Mouse (Mus musculus) fibroblast of lung, adult 2 months (primary cell): Measurements from ENCODE around the gene Gadd45b.
A peak's percentile ranks its signal among the peaks of the same experiment; 100 is the strongest.

ENCODE experiments used
- DNase-seq: peaks from one replicate; pipeline ENCODE4 v3.0.0-alpha.2; 2011; ENCODE audit warnings: low read depth

The Gadd45b gene

GRCm38 (mm10) chr10:80909375-80910162 lies 20.3 kb upstream of the Gadd45b start:
- DNase-seq, result no peak

DNA sequence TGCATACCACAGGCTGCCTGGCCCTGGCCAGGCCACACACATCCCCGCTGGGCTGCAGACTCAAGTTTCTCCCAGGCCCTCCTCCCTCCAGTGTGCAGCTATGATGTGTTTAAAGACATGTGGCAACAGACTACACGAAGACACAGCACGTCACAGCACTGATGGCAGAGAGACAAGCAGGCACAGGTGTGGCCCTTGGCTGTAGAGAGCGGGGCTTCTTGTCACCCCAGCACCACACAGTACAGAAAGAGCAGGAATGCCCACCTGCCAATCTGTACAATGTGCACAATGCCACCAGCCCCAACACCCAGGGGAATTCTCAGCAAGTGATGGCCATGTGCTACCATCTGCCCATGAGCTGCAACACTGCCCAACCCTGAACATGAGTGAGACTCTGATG lies 18.5 kb upstream of the Gadd45b start:
- DNase-seq, result no peak

DNA sequence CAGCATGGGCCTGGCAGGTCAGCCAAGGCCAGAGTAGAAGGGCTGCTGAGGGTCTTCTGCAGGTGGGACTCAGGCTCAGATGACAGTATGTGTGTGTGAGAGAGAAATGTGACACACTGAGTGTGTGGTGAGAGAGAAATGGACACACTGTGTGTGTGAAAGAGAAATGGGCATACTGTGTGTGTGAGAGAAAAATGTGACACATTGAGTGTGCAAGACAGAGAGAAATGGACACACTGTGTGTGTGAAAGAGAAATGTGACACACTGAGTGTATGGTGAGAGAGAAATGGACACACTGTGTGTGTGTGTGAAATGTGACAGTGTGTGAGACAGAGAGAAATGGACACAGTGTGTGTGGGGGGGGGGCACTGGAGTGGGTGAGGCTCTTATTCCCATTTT lies 18.0 kb upstream of the Gadd45b start:
- no peak for DNase-seq

DNA sequence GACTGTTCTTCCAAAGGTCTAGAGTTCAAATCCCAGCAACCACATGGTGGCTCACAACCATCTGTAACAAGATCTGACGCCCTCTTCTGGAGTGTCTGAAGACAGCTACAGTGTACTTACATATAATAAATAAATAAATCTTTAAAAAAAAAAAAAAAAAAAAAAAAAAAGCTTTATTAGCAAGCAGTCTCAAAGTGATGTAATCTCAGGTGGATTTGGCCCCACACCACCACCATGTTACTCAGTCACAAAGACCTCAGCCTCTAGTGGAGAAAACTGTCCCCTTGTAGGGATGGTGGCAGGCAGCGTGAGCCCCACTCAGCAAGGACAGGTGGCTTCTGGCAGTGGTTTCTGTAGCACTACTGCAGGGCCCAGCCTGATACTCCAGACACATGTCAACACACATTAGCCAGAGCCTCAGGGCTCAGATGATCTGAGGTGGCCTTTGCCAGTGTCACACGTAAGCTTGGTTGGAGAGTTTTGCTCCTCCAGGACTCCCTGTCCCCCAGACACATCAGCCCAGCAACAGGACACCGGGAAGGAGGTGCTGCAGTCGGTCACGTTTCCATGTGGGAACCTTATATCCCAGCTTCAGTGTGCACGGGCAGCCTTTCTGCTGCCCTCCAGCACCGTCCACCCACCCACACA lies 16.4 kb upstream of the Gadd45b start:
- DNase-seq, result no peak

DNA sequence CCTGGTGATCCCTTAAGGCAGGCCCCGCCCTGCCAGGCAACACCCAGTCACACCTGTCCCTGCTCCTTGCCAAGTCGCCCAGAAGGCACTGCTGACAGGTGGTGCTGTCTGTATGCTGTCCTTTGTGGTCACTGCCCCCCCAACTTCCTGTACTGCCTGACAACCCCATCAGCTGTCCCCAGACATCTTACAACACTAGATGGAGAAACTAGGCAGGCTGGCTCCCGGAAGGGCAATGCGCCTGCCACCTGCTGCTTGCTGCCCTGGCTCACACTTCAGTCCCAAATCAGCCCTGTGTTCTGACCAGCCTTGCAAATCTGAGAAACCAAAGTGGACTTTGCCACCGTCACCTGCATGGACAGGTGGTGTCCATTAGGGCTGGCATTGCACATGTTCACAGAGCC lies 15.6 kb upstream of the Gadd45b start:
- no peak for DNase-seq

DNA sequence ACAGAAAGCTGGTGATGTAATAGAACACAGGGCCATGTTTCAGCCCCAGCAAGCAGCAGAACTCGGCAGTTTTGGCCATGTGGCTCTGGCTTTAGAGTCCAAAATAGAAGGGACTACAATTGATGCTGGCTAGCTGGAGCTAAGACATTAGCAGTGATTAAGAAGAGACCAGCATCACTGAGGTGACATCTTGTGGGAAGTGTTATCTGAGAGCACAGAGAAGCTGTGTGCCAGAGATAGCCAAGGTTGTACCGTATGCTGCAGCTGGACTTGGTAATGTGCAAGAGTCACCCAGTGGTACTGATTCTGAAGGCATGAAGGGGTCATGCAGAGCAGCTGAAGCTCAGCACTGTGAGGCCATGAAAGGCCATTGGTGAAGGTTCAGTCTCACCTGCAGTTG lies 14.6 kb upstream of the Gadd45b start:
- DNase-seq, result no peak

- DNase-seq, result no peak
Observed at GRCm38 (mm10) chr10:80915736-80916135, 14.1 kb upstream of the Gadd45b start.

- no peak for DNase-seq
Observed at GRCm38 (mm10) chr10:80917336-80917778, 12.5 kb upstream of the Gadd45b start.

GRCm38 (mm10) chr10:80917779-80918434 lies 12.0 kb upstream of the Gadd45b start, which contains the start of gene Lmnb2:
Gene Lmnb2 (minus strand): TSS chr10:80918245.
- peak; percentile 34 for DNase-seq

DNA sequence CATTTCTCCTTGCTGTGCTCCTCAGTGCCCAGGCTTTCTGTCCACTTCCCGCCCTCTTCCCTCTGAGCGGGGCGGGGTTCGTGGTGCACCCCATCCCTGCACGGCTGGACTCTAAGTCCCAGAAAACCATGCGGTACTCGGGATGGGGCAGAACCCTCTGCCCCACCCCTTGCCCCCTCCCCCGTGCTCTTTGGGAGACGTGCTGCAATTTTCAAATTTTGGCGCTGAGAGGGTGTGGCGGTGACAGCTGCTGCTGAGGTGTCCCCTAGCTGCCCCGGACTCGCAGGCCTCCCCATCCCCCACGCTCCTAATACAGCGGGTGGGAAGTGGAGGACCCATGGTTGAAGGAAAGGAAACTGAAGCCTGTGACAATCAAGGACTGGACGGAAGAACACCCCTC lies 8.0 kb upstream of the Gadd45b start:
- no peak for DNase-seq

- no peak for DNase-seq
Observed at GRCm38 (mm10) chr10:80925472-80925871, 4.4 kb upstream of the Gadd45b start.

DNA sequence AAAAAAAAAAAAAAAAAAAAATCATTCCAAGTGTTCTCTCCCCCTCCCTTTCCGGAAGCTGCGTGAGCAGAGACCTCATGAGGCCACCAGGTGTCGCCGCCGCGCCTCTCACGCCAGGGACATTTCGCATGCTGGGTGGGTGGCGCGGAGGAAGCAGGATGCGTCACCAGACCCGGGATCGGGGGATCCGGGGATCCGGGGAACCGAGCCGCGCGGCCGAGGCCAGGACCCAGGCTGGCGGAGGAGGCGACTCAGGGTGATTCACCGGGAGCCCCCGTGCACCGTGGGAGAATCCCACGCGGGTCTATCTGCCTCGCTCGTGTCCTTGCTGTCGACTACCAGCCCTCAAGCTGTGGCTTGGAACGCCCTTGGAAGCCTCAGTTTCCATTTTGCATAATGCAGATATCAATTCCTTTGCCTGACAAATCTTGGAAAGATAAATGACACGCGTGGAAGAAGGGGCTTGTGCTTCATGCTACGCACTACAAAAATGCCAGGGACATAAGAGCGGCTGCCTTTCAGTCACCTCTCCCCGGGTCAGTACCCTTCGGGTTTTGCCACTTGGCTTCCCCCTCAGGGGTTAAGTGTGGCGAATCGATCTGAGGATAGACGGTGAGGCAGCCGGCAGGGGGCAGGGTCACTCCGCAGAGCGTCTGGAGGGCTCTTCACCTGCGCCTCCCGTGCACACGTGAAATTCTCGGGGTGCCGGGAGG lies 1.1 kb upstream of the Gadd45b start:
- no peak for DNase-seq

DNA sequence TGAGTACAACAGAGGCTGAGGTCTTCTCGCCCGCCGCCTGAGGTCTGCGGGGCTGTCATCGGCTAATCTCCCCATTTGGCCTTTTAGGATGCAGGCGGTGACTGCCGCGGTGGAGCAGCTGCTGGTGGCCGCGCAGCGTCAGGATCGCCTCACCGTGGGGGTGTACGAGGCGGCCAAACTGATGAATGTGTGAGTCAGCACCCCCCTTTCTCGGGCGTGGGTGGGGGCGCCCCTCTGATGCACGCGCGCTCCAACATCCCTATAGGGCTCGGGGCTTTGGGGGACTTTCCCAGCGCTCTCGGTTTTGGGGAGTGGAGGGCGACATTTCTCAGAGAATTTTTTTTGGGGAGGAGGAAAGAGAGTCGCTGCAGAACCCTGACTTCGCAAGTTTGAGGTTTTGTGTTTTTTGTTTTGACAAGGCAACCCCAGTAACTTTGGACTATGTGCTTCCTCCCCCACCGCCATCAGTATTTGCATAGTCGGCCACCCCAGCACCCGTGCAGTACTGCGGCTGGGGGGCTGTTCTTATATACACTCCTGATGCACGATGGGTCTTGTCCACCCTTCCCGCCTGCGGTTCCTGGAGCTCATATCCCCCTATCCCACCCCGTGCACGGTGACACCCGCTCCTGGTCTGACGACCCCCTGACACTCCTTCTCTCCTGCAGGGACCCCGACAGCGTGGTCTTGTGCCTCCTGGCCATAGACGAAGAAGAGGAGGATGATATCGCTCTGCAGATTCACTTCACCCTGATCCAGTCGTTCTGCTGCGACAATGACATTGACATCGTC lies 684 bp downstream of the Gadd45b start:
- DNase-seq, result no peak

GRCm38 (mm10) chr10:80931153-80931671 lies 1.3 kb downstream of the Gadd45b start:
- DNase-seq, result no peak

DNA sequence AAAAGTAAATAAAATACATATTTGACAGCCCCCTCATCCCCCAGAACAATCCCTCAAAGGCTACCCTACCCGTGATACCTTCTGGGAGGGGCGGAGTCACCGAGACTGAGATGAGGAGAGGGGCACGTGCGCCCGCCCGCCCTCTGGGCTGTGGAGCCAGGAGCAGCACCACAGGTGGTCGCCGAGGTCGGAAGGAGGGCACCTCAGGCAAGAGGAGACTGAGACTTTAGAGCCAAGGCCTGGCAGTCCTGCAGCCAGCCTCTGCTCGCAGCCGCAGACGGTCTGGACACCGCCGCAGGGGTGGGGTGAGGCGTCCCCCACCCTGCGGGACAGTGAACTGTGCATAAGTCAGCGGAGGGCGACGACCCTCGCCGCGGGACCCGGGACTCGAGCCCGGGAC lies 1.8 kb downstream of the Gadd45b start:
- DNase-seq, result no peak

DNA sequence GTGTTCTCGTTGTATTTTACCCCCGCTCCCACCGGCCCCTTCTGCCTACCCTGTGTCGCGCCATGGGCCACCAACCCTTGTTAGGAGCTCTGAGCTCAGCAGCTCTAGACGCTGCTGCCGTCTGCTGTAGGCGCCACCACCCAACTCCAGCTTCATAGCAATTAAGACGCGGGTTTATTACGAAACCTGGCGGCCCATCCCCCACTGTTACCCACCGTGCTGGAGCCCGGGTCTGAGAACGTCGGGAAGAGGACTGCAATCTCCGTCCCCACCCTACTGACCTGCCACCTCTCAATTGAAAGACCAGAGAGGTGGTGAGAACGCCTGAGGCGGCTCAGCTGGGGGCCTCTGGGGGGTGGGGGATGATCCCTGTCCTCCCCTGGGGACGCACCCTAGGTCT lies 2.3 kb downstream of the Gadd45b start:
- no peak for DNase-seq

GRCm38 (mm10) chr10:80932700-80933420 lies 3.0 kb downstream of the Gadd45b start:
- DNase-seq, result no peak

- DNase-seq, result no peak
Observed at GRCm38 (mm10) chr10:80933421-80933979, 3.6 kb downstream of the Gadd45b start.

- no peak for DNase-seq
Observed at GRCm38 (mm10) chr10:80934136-80934985, 4.5 kb downstream of the Gadd45b start.
